Mouse (Mus musculus) spleen, adult 2 months (tissue): ENCODE results near the gene Ankrd42.

Source experiments
- CTCF ChIP-seq: fragments of 200-500 bp; IDR thresholded peaks from 2 replicates; pipeline ENCODE4 v1.5.1; 2011; ENCODE audit warnings: mild to moderate bottlenecking, inconsistent platforms; ENCODE audit not compliant: insufficient read depth, insufficient read length, insufficient replicate concordance; ENCODE audit errors: extremely low read depth
- POLR2A ChIP-seq: fragments of 200-500 bp; IDR thresholded peaks from 2 replicates; pipeline ENCODE4 v1.6.1; 2011; ENCODE audit warnings: low read depth, low read length, inconsistent platforms

- no peak for TF ChIP-seq CTCF
- no peak for TF ChIP-seq POLR2A
Observed at GRCm38 (mm10) chr7:92636295-92637011, 489 bp downstream of the Ankrd42 start.
